Mouse (Mus musculus): Measurements from ENCODE around the gene Rftn2. TPM values are rescaled to one million over a fixed set of nuclear protein-coding genes. Genes with fewer than 3 reads are reported as not detected.

The Rftn2 gene
- polyA plus RNA-seq, 1 experiment from 2014 or later, result 10.8 TPM

GRCm38 (mm10) chr1:55208500-55209140, 18.0 kb downstream of the Rftn2 start:
- H3K27me3 ChIP-seq, result 0 out of 2 replicates have a peak, but pooled peaks cover 3% of the 10 kb centered on the region
- no peak overlapping the region for H3K27ac ChIP-seq
- no peaks in the 10 kb centered on the region for H3K9me3 ChIP-seq
- H3K36me3 ChIP-seq (replicated peaks), result no peaks in the 10 kb centered on the region; the same call in 1 of the 2 replicates
- H3K4me2 ChIP-seq, result no peak overlapping the region
- H3K9ac ChIP-seq, result no peak overlapping the region
- WGBS, result 80% methylated on average over 5 of the region's 5 CpGs
- no peak overlapping the region for H3K4me3 ChIP-seq (replicated peaks)
- no peak for ATAC-seq (ENCODE audit: low FRiP score)
- peaks cover 9% of the 10 kb centered on the region for H3K4me1 ChIP-seq

GRCm38 (mm10) chr1:55207561-55207960, 19.0 kb downstream of the Rftn2 start:
- no peaks in the 10 kb centered on the region for H3K9me3 ChIP-seq
- 0 out of 2 replicates have a peak, but pooled peaks cover 3% of the 10 kb centered on the region for H3K27me3 ChIP-seq
- peaks cover 9% of the 10 kb centered on the region for H3K4me1 ChIP-seq
- no peak for ATAC-seq (ENCODE audit: low FRiP score)
- H3K4me2 ChIP-seq, result no peak overlapping the region
- H3K9ac ChIP-seq, result no peak overlapping the region
- no peak overlapping the region for H3K4me3 ChIP-seq (replicated peaks)
- 89% methylated on average over 6 of the region's 6 CpGs for WGBS
- H3K36me3 ChIP-seq (replicated peaks), result no peaks in the 10 kb centered on the region
- H3K27ac ChIP-seq, result no peak overlapping the region

- 27% methylated on average over 5 of the region's 5 CpGs for WGBS
- ATAC-seq (ENCODE audit: low FRiP score), result no peak
- Histone ChIP-seq H3K4me2 (no peak overlapping the region), H3K36me3 (replicated peaks) (no peaks in the 10 kb centered on the region), H3K9me3 (no peaks in the 10 kb centered on the region), H3K27ac (no peak overlapping the region), H3K9ac (no peak overlapping the region), H3K4me3 (replicated peaks) (no peak overlapping the region), H3K27me3 (0 out of 2 replicates have a peak, but pooled peaks cover 3% of the 10 kb centered on the region), H3K4me1 (peaks cover 9% of the 10 kb centered on the region)
Observed at GRCm38 (mm10) chr1:55205808-55206327, 20.7 kb downstream of the Rftn2 start.

- Histone ChIP-seq H3K27me3 (0 out of 2 replicates have a peak, but pooled peaks cover 3% of the 10 kb centered on the region), H3K27ac (0 out of 2 replicates have a peak overlapping the region, but pooled peaks have one; percentile 6), H3K4me1 (peaks cover 11% of the 10 kb centered on the region), H3K9me3 (no peaks in the 10 kb centered on the region), H3K4me2 (no peak overlapping the region), H3K4me3 (replicated peaks) (no peak overlapping the region), H3K36me3 (replicated peaks) (no peaks in the 10 kb centered on the region), H3K9ac (no peak overlapping the region)
- no peak for ATAC-seq (ENCODE audit: low FRiP score)
- 67% methylated on average over 18 of the region's 18 CpGs for WGBS
Observed at GRCm38 (mm10) chr1:55201850-55202752, 24.5 kb downstream of the Rftn2 start.

GRCm38 (mm10) chr1:55198719-55199118, 27.9 kb downstream of the Rftn2 start:
- no peak overlapping the region for H3K4me3 ChIP-seq (replicated peaks)
- H3K9ac ChIP-seq, result no peak overlapping the region
- peaks cover 15% of the 10 kb centered on the region for H3K27me3 ChIP-seq
- 7% methylated on average over 3 of the region's 3 CpGs for whole genome bisulfite sequencing
- no peaks in the 10 kb centered on the region for H3K9me3 ChIP-seq
- H3K4me1 ChIP-seq, result peaks cover 18% of the 10 kb centered on the region
- peak; percentile 24; the same call in 1 of the 2 replicates for ATAC-seq (ENCODE audit: low FRiP score)
- H3K4me2 ChIP-seq, result no peak overlapping the region
- H3K27ac ChIP-seq, result peak overlapping the region; percentile 36; the same call in 1 of the 2 replicates
- H3K36me3 ChIP-seq (replicated peaks), result no peaks in the 10 kb centered on the region

- Histone ChIP-seq H3K4me1 (peaks cover 38% of the 10 kb centered on the region), H3K9me3 (no peaks in the 10 kb centered on the region), H3K27me3 (peaks cover 15% of the 10 kb centered on the region), H3K4me3 (replicated peaks) (no peak overlapping the region), H3K9ac (no peak overlapping the region), H3K36me3 (replicated peaks) (no peaks in the 10 kb centered on the region), H3K4me2 (no peak overlapping the region), H3K27ac (no peak overlapping the region)
- ATAC-seq (ENCODE audit: low FRiP score), result no peak
- WGBS, result 49% methylated on average over 6 of the region's 6 CpGs
Observed at GRCm38 (mm10) chr1:55196327-55197003, 30.1 kb downstream of the Rftn2 start.

- H3K4me2 ChIP-seq, result no peak overlapping the region
- WGBS, result 57% methylated on average over 4 of the region's 4 CpGs
- H3K9me3 ChIP-seq, result no peaks in the 10 kb centered on the region
Observed at GRCm38 (mm10) chr1:55195021-55195420, 31.6 kb downstream of the Rftn2 start.

GRCm38 (mm10) chr1:55194064-55194915, 32.3 kb downstream of the Rftn2 start:
- H3K27me3 ChIP-seq, result peaks cover 15% of the 10 kb centered on the region
- H3K4me3 ChIP-seq (replicated peaks), result no peak overlapping the region
- H3K36me3 ChIP-seq (replicated peaks), result no peaks in the 10 kb centered on the region
- no peak overlapping the region for H3K9ac ChIP-seq
- 19% methylated on average over 19 of the region's 19 CpGs for WGBS
- no peaks in the 10 kb centered on the region for H3K9me3 ChIP-seq
- no peak for ATAC-seq (ENCODE audit: low FRiP score)
- H3K4me1 ChIP-seq, result peaks cover 38% of the 10 kb centered on the region
- peak overlapping the region; percentile 15; the same call in 1 of the 2 replicates for H3K4me2 ChIP-seq
- no peak overlapping the region for H3K27ac ChIP-seq

More at GRCm38 (mm10) chr1:55195021-55195420, 31.6 kb downstream of the Rftn2 start:
- no peak overlapping the region for H3K4me3 ChIP-seq (replicated peaks)
- peaks cover 15% of the 10 kb centered on the region for H3K27me3 ChIP-seq
- no peak overlapping the region for H3K9ac ChIP-seq
- no peaks in the 10 kb centered on the region for H3K36me3 ChIP-seq (replicated peaks)
- H3K27ac ChIP-seq, result no peak overlapping the region
- ATAC-seq (ENCODE audit: low FRiP score), result no peak
- peaks cover 38% of the 10 kb centered on the region for H3K4me1 ChIP-seq

GRCm38 (mm10) chr1:55193316-55193715, 33.3 kb downstream of the Rftn2 start:
- Histone ChIP-seq H3K9me3 (no peaks in the 10 kb centered on the region), H3K27me3 (peaks cover 15% of the 10 kb centered on the region), H3K4me2 (no peak overlapping the region), H3K27ac (0 out of 2 replicates have a peak overlapping the region, but pooled peaks have one; percentile 42), H3K36me3 (replicated peaks) (no peaks in the 10 kb centered on the region), H3K9ac (no peak overlapping the region), H3K4me3 (replicated peaks) (no peak overlapping the region), H3K4me1 (peaks cover 33% of the 10 kb centered on the region)
- 34% methylated on average over 2 of the region's 2 CpGs for WGBS
- ATAC-seq (ENCODE audit: low FRiP score), result peak; percentile 58

- H3K4me2 ChIP-seq, result no peak overlapping the region
- 0 out of 2 replicates have a peak overlapping the region, but pooled peaks have one; percentile 42 for H3K27ac ChIP-seq
- no peaks in the 10 kb centered on the region for H3K36me3 ChIP-seq (replicated peaks)
- WGBS, result 55% methylated on average over 3 of the region's 3 CpGs
- H3K27me3 ChIP-seq, result peaks cover 15% of the 10 kb centered on the region
- H3K9ac ChIP-seq, result no peak overlapping the region
- H3K4me1 ChIP-seq, result peaks cover 33% of the 10 kb centered on the region
- H3K9me3 ChIP-seq, result no peaks in the 10 kb centered on the region
- no peak; the same call in 1 of the 2 replicates for ATAC-seq (ENCODE audit: low FRiP score)
- H3K4me3 ChIP-seq (replicated peaks), result no peak overlapping the region
Observed at GRCm38 (mm10) chr1:55192824-55193223, 33.8 kb downstream of the Rftn2 start.

- Histone ChIP-seq H3K27ac (peak overlapping the region; percentile 63; the same call in 1 of the 2 replicates), H3K4me1 (peaks cover 38% of the 10 kb centered on the region), H3K4me3 (replicated peaks) (peak overlapping the region; percentile 31), H3K4me2 (peak overlapping the region; percentile 49), H3K9me3 (no peaks in the 10 kb centered on the region), H3K9ac (peak overlapping the region; percentile 25; the same call in 1 of the 2 replicates), H3K36me3 (replicated peaks) (no peaks in the 10 kb centered on the region), H3K27me3 (peaks cover 15% of the 10 kb centered on the region)
- WGBS, result 19% methylated on average over 8 of the region's 8 CpGs
- ATAC-seq (ENCODE audit: low FRiP score), result peak; percentile 58
Observed at GRCm38 (mm10) chr1:55192015-55192414, 34.6 kb downstream of the Rftn2 start.
